Mouse (Mus musculus) MN1 (cell line): ENCODE measurements around the gene Ankrd50.

ENCODE experiments used
- DNase-seq: peaks from one replicate; pipeline ENCODE4 v3.0.0-alpha.2; 2016; ENCODE audit warnings: low spot score

The Ankrd50 gene

GRCm38 (mm10) chr3:38484191-38485106, at the start of gene Ankrd50:
Ankrd50 (minus strand) TSS chr3:38484844.
- peak; percentile 96 for DNase-seq

- DNase-seq, result peak; percentile 31
These were observed 49.6 kb upstream of the Ankrd50 start for GRCm38 (mm10) chr3:38534245-38534644.

GRCm38 (mm10) chr3:38520426-38520825, 35.8 kb upstream of the Ankrd50 start:
- no peak for DNase-seq

GRCm38 (mm10) chr3:38519971-38520370, 35.3 kb upstream of the Ankrd50 start:
- no peak for DNase-seq

- no peak for DNase-seq
These were observed 19.0 kb upstream of the Ankrd50 start for GRCm38 (mm10) chr3:38503606-38504005.

- DNase-seq, result no peak
These were observed 17.5 kb upstream of the Ankrd50 start for GRCm38 (mm10) chr3:38502156-38502555.

- DNase-seq, result no peak
These were observed 17.1 kb upstream of the Ankrd50 start for GRCm38 (mm10) chr3:38501739-38502138.

GRCm38 (mm10) chr3:38501316-38501715, 16.7 kb upstream of the Ankrd50 start:
- no peak for DNase-seq

- DNase-seq, result no peak
These were observed 13.9 kb upstream of the Ankrd50 start for GRCm38 (mm10) chr3:38498561-38498960.

GRCm38 (mm10) chr3:38496795-38497385, 12.2 kb upstream of the Ankrd50 start:
- no peak for DNase-seq

GRCm38 (mm10) chr3:38491702-38492101, 7.1 kb upstream of the Ankrd50 start:
- no peak for DNase-seq

- no peak for DNase-seq
These were observed 6.6 kb upstream of the Ankrd50 start for GRCm38 (mm10) chr3:38491236-38491635.

GRCm38 (mm10) chr3:38490720-38491119, 6.1 kb upstream of the Ankrd50 start:
- no peak for DNase-seq

GRCm38 (mm10) chr3:38485107-38485545, 482 bp upstream of the Ankrd50 start:
- no peak for DNase-seq

GRCm38 (mm10) chr3:38483551-38483950, 1.1 kb downstream of the Ankrd50 start:
- DNase-seq, result peak; percentile 39

GRCm38 (mm10) chr3:38482749-38483148, 1.9 kb downstream of the Ankrd50 start:
- no peak for DNase-seq

- no peak for DNase-seq
These were observed 3.5 kb downstream of the Ankrd50 start for GRCm38 (mm10) chr3:38481106-38481505.

GRCm38 (mm10) chr3:38477936-38478335, 6.7 kb downstream of the Ankrd50 start:
- no peak for DNase-seq

GRCm38 (mm10) chr3:38475587-38475986, 9.1 kb downstream of the Ankrd50 start:
- DNase-seq, result no peak

- DNase-seq, result no peak
These were observed 11.5 kb downstream of the Ankrd50 start for GRCm38 (mm10) chr3:38473138-38473537.

GRCm38 (mm10) chr3:38471516-38471915, 13.1 kb downstream of the Ankrd50 start:
- no peak for DNase-seq

GRCm38 (mm10) chr3:38468131-38468530, 16.5 kb downstream of the Ankrd50 start:
- no peak for DNase-seq

- no peak for DNase-seq
These were observed 17.7 kb downstream of the Ankrd50 start for GRCm38 (mm10) chr3:38466880-38467405.
